Mouse (Mus musculus) MEL (cell line): ENCODE measurements at regions not wholly inside any gene's neighbourhood (a gene's known extent, or its start where the extent isn't known, plus 50 kb on each side); places are given as distances from the start of the nearest gene placed in this dataset.

Source experiments
- DNase-seq: peaks from one replicate; pipeline ENCODE4 v3.0.0; 2011; ENCODE audit warnings: low read depth, low spot score
- H3K27ac ChIP-seq: 2 replicates; pipeline ENCODE4 v1.5.1; 2012; ENCODE audit warnings: low read depth, mild to moderate bottlenecking, control low read depth, low read length, moderate library complexity; ENCODE audit not compliant: control insufficient read depth
- H3K27me3 ChIP-seq, 2 experiments: fragments of 150-350 bp in 1 of 2; sonication (generic) in 1 of 2; 2 replicates each; pipeline ENCODE4 v1.6.1; 2012; ENCODE audit warnings: low read length in 2 of 2, mild to moderate bottlenecking in 2 of 2, improper control_type of control experiment in 1 of 2, moderate library complexity in 1 of 2; ENCODE audit not compliant: insufficient read depth in 2 of 2, control insufficient read depth in 1 of 2
- H3K36me3 ChIP-seq, 2 experiments: 2 replicates each; pipeline ENCODE4 v1.6.1; 2012 to 2014; ENCODE audit warnings: low read length in 2 of 2, improper control_type of control experiment in 1 of 2, inconsistent platforms in 1 of 2, mild to moderate bottlenecking in 1 of 2; ENCODE audit not compliant: insufficient read depth in 2 of 2, control insufficient read depth in 1 of 2
- H3K4me1 ChIP-seq, 2 experiments: fragments of 150-350 bp in 1 of 2; sonication (generic) in 1 of 2; 2 replicates each; pipeline ENCODE4 v1.6.1; 2012; ENCODE audit warnings: low read length in 2 of 2, improper control_type of control experiment in 1 of 2, mild to moderate bottlenecking in 1 of 2; ENCODE audit not compliant: insufficient read depth in 2 of 2, control insufficient read depth in 1 of 2
- H3K4me3 ChIP-seq, 2 experiments: fragments of 150-350 bp in 1 of 2; sonication (generic) in 1 of 2; 2 replicates each; pipeline ENCODE4 v1.5.1; 2012; ENCODE audit warnings: low read depth in 2 of 2, low read length in 2 of 2, mild to moderate bottlenecking in 2 of 2, moderate library complexity in 2 of 2, control low read depth in 1 of 2, improper control_type of control experiment in 1 of 2; ENCODE audit not compliant: control insufficient read depth in 1 of 2, insufficient read depth in 1 of 2
- H3K79me2 ChIP-seq: 2 replicates; pipeline ENCODE4 v1.6.1; 2012; ENCODE audit warnings: mild to moderate bottlenecking, low read length, moderate library complexity; ENCODE audit not compliant: control insufficient read depth, poor library complexity, insufficient read depth
- H3K9ac ChIP-seq: 2 replicates; pipeline ENCODE4 v1.6.1; 2012; ENCODE audit warnings: low read depth, mild to moderate bottlenecking, control low read depth, low read length, moderate library complexity; ENCODE audit not compliant: control insufficient read depth, poor library complexity, severe bottlenecking
- H3K9me3 ChIP-seq: fragments of 150-350 bp; sonication (generic); replicated peaks from 2 replicates; pipeline ENCODE4 v1.6.1; 2012; ENCODE audit warnings: mild to moderate bottlenecking, low read length, improper control_type of control experiment, moderate library complexity; ENCODE audit not compliant: insufficient read depth
- BHLHE40 ChIP-seq: IDR thresholded peaks from 2 replicates; pipeline ENCODE4 v1.6.1; 2012; ENCODE audit warnings: low read depth, mild to moderate bottlenecking, inconsistent platforms, low read length, improper control_type of control experiment, borderline replicate concordance
- CHD1 ChIP-seq: IDR thresholded peaks from 2 replicates; pipeline ENCODE4 v1.6.1; 2012; ENCODE audit warnings: low read depth, mild to moderate bottlenecking, inconsistent platforms, low read length, improper control_type of control experiment
- ELF1 ChIP-seq: IDR thresholded peaks from 2 replicates; pipeline ENCODE4 v1.6.1; 2014; ENCODE audit warnings: low read depth, mild to moderate bottlenecking, inconsistent platforms, low read length, improper control_type of control experiment, moderate library complexity
- EP300 ChIP-seq, 2 experiments: IDR thresholded peaks; 2 replicates each; pipeline ENCODE4 v1.6.1; 2011; ENCODE audit warnings: improper control_type of control experiment in 2 of 2, low read length in 2 of 2, low read depth in 1 of 2, mild to moderate bottlenecking in 1 of 2
- GABPA ChIP-seq: IDR thresholded peaks from 2 replicates; pipeline ENCODE4 v1.6.1; 2012; ENCODE audit warnings: low read depth, mild to moderate bottlenecking, inconsistent platforms, low read length, improper control_type of control experiment, moderate library complexity
- MAX ChIP-seq: IDR thresholded peaks from 2 replicates; pipeline ENCODE4 v1.6.1; 2011; ENCODE audit warnings: low read length, improper control_type of control experiment
- MAZ ChIP-seq: IDR thresholded peaks from 2 replicates; pipeline ENCODE4 v1.6.1; 2012; ENCODE audit warnings: low read depth, mild to moderate bottlenecking, inconsistent platforms, low read length, improper control_type of control experiment
- MEF2A ChIP-seq: IDR thresholded peaks from 2 replicates; pipeline ENCODE4 v1.6.1; 2014; ENCODE audit warnings: low read depth, mild to moderate bottlenecking, inconsistent platforms, low read length, improper control_type of control experiment; ENCODE audit not compliant: poor library complexity, insufficient replicate concordance, severe bottlenecking; ENCODE audit errors: extremely low read depth
- MXI1 ChIP-seq: IDR thresholded peaks from 2 replicates; pipeline ENCODE4 v1.6.1; 2011; ENCODE audit warnings: mild to moderate bottlenecking, low read depth, low read length, improper control_type of control experiment
- MYB ChIP-seq: IDR thresholded peaks from 2 replicates; pipeline ENCODE4 v1.6.1; 2011; ENCODE audit warnings: mild to moderate bottlenecking, low read depth, low read length, improper control_type of control experiment
- MYC ChIP-seq: IDR thresholded peaks from 2 replicates; pipeline ENCODE4 v1.6.1; 2011; ENCODE audit warnings: low read depth, mild to moderate bottlenecking, low read length, improper control_type of control experiment, moderate library complexity
- NELFE ChIP-seq: IDR thresholded peaks from 2 replicates; pipeline ENCODE4 v1.6.1; 2011; ENCODE audit warnings: low read depth, low read length, improper control_type of control experiment
- POLR2AphosphoS5 ChIP-seq: IDR thresholded peaks from 2 replicates; pipeline ENCODE4 v1.6.1; 2012; ENCODE audit warnings: low read depth, borderline replicate concordance, mild to moderate bottlenecking, inconsistent platforms, low read length, moderate library complexity, mixed read lengths
- RAD21 ChIP-seq: IDR thresholded peaks from 2 replicates; pipeline ENCODE4 v1.6.1; 2011; ENCODE audit warnings: mild to moderate bottlenecking, low read depth, low read length, improper control_type of control experiment
- RCOR1 ChIP-seq: IDR thresholded peaks from 2 replicates; pipeline ENCODE4 v1.6.1; 2012; ENCODE audit warnings: low read depth, mild to moderate bottlenecking, inconsistent platforms, low read length, improper control_type of control experiment
- TAL1 ChIP-seq: IDR thresholded peaks from 2 replicates; pipeline ENCODE4 v1.6.1; 2012; ENCODE audit warnings: mild to moderate bottlenecking, inconsistent platforms, low read length, moderate library complexity, mixed read lengths
- ZC3H11A ChIP-seq: IDR thresholded peaks from 2 replicates; pipeline ENCODE4 v1.6.1; 2012; ENCODE audit warnings: low read depth, mild to moderate bottlenecking, inconsistent platforms, low read length, improper control_type of control experiment
- ZKSCAN1 ChIP-seq: IDR thresholded peaks from 2 replicates; pipeline ENCODE4 v1.6.1; 2012; ENCODE audit warnings: low read depth, mild to moderate bottlenecking, inconsistent platforms, low read length, improper control_type of control experiment, moderate library complexity

- Histone ChIP-seq H3K4me1 (no peaks in the 10 kb centered on the region), H3K79me2 (no peaks in the 10 kb centered on the region), H3K36me3 (no peaks in the 10 kb centered on the region), H3K4me3 (no peak overlapping the region), H3K27me3 (no peaks in the 10 kb centered on the region), H3K27ac (no peak overlapping the region), H3K9me3 (no peaks in the 10 kb centered on the region), H3K9ac (no peak overlapping the region)
- TF ChIP-seq MEF2A (no peak), ZKSCAN1 (no peak), MAX (no peak), TAL1 (no peak), CHD1 (no peak), POLR2AphosphoS5 (no peak), MXI1 (no peak), ZC3H11A (no peak), MAZ (no peak), BHLHE40 (no peak), EP300 (IDR thresholded peaks at IDR 0.05; ENCODE audit: low read depth in 1 of 2, low read length in 2 of 2) (no peak), MYB (no peak), GABPA (no peak), NELFE (no peak), RAD21 (no peak)
- DNase-seq, result no peak
Measured at GRCm38 (mm10) chr9:89502083-89502482, 120.8 kb downstream of the Minar1 start.

- Histone ChIP-seq H3K4me1 (no peaks in the 10 kb centered on the region), H3K27ac (no peak overlapping the region)
Measured at GRCm38 (mm10) chr9:89497399-89497749, 125.6 kb downstream of the Minar1 start.

More at GRCm38 (mm10) chr9:89497399-89497749, 125.6 kb downstream of the Minar1 start:
- no peak overlapping the region for H3K4me3 ChIP-seq
- H3K36me3 ChIP-seq, result no peaks in the 10 kb centered on the region
- TF ChIP-seq ELF1, result no peak
- TF ChIP-seq MYC, result no peak
- TF ChIP-seq EP300 (IDR thresholded peaks at IDR 0.05; ENCODE audit: low read depth in 1 of 2, low read length in 2 of 2), result no peak
- no peak for TF ChIP-seq BHLHE40
- TF ChIP-seq ZC3H11A, result no peak
- no peak for TF ChIP-seq RCOR1
- no peaks in the 10 kb centered on the region for H3K79me2 ChIP-seq
- no peaks in the 10 kb centered on the region for H3K9me3 ChIP-seq
- H3K9ac ChIP-seq, result no peak overlapping the region
- H3K27me3 ChIP-seq, result no peaks in the 10 kb centered on the region
- DNase-seq, result no peak
